Mouse (Mus musculus) ES-E14 (cell line): Measurements from ENCODE around the gene Mybpc3.

ENCODE experiments used
- ZC3H11A ChIP-seq: IDR thresholded peaks from 2 replicates; pipeline ENCODE4 v1.6.1; 2012; ENCODE audit warnings: low read depth, mild to moderate bottlenecking, inconsistent platforms, low read length, borderline replicate concordance
- ZNF384 ChIP-seq: IDR thresholded peaks from 2 replicates; pipeline ENCODE4 v1.6.1; 2012; ENCODE audit warnings: low read depth, low read length, inconsistent platforms

- TF ChIP-seq ZNF384 (no peak), ZC3H11A (no peak)
Observed at GRCm38 (mm10) chr2:91183711-91184405, 65.9 kb downstream of the Mybpc3 start, which contains the start of gene Madd.
